In genomic region chr4:33230881-33231280, GRCm38 (mm10) we compare ENCODE assay signal across 18 mouse cellular contexts. TPM values are rescaled to one million over a fixed set of nuclear protein-coding genes. Genes with fewer than 3 reads are reported as not detected.
DNase-seq lines count a peak whose midpoint lies in the region.
"Had no signal": no experiment of that assay in that cellular context is flagged by ENCODE, and none has a peak within 500 bp of the region (broad histone marks: within the 10 kb centered on the region; RNA-seq: fewer than 3 reads in every experiment).

No protein-coding gene starts in this region.

- DNase-seq in heart, adult 11 months: peak; percentile 80
- DNase-seq in heart, postnatal 36 days: no peak
- peak; percentile 28 for DNase-seq in kidney, adult 9 months
- no peak for DNase-seq in kidney, postnatal 14 days
- peak; percentile 31 for DNase-seq in R1 (ENCODE audit: low read depth, low spot score)
- DNase-seq in yolk sac, embryonic 10.5 days (ENCODE audit: low spot score): peak; percentile 51
- no peak for DNase-seq in right cerebral cortex, postnatal 25 days
- DNase-seq: adrenal gland, adult 8-10 months; adrenal gland, postnatal 14 days; adrenal gland, postnatal 36 days; B cell, adult 2 months; cerebellum, adult 11-12 months; cerebellum, adult 2 months; cerebellum, adult 9-10 months; cerebellum, postnatal 10 days; cerebellum, postnatal 25 days had no signal

- intact Hi-C loops in heart, postnatal 36 days (cut with DNase I): no loop called here

RNA-seq across cellular contexts. Expression of gene Srsf12, which starts 22.1 kb away (rescaled TPM):
- not detected for total RNA-seq in heart, postnatal 36 days (2021)
- total RNA-seq: CH12.LX had no signal

RNA-seq across cellular contexts. Expression of gene Pm20d2, which starts 41.3 kb away (rescaled TPM):
- total RNA-seq in heart, postnatal 36 days (2021): 10 to 100 TPM; 55.9 to 62.9 TPM
- total RNA-seq: G1E had no signal

RNA-seq across cellular contexts. Expression of gene Pnrc1, which starts 59.1 kb away (rescaled TPM):
- 100 to 1,000 TPM; 153 to 155 TPM for total RNA-seq in heart, postnatal 36 days (2021)

Comparison
In these comparisons a context has a peak if more than half of its experiments do, and no peak if none do; other contexts are left out.
1. DNase-seq: peak in heart, adult 11 months (single experiment), kidney, adult 9 months (single experiment), R1 (single experiment) and yolk sac, embryonic 10.5 days (single experiment); none in heart, postnatal 36 days (0 of 2), kidney, postnatal 14 days (single experiment) and right cerebral cortex, postnatal 25 days (single experiment).